Mouse (Mus musculus): Measurements from ENCODE around the gene Plekhh1.
"Not testable (repeated sequence)": the region's sequence is repeated elsewhere in the genome, so short reads cannot be mapped to it uniquely, and the experiment has no call there.

Gene Plekhh1

DNA sequence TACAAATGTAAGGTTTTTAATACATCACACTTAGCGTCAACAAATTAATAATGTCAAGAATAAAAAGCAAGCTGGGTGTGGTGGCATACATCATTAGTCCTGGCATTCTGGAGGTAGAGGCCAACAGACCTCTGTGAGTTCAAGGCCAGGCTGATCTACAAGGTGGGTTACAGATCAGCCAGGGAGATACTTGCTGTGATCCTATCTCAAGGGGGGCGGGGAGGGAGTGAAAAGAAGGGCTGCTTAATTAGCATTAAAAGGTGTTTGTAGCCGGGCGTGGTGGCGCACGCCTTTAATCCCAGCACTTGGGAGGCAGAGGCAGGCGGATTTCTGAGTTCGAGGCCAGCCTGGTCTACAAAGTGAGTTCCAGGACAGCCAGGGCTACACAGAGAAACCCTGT lies 1.4 kb upstream of the Plekhh1 start:
- DNase-seq (ENCODE audit: low spot score in 2 of 2) = not testable (repeated sequence)

DNA sequence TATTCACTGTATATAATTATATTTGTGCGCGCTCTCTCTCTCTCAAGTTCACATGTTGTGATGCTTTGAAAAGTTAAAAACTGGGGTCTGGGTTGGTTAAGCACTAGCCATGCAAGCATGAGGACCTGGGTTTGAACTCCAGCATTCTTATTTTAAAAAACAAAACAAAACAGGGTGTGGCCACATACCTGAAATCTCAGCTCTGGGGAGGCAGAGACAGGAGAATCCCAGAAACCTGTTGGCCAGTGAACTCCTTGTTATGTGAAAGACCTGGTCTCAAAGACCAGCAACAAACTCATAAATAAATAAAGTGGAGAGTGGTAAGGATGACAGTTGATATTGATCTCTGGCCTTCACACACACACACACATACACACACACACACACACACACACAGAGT lies 5.4 kb downstream of the Plekhh1 start:
- no peak for DNase-seq (ENCODE audit: low spot score in 2 of 2)

DNA sequence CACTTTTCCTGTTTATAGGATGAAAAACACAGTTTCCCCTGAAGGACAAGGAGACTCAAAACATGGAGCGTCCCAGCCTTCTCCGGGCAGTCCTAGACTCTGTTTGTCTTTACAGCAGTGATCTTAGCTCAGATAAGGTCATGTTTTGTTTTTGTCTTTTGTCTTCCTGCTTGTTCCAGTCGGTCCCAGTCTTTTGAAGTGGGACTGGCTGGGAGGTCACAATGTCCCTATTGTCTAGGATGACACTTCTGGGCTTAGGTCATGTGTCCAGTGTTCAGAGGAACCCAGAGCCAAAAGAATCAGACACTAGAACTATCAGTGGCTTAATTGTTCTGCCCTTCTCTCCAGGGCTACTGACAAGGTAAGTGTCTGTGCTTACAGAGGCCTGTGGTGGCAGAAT lies 6.4 kb downstream of the Plekhh1 start:
- DNase-seq (ENCODE audit: low spot score in 2 of 2) = no peak

DNA sequence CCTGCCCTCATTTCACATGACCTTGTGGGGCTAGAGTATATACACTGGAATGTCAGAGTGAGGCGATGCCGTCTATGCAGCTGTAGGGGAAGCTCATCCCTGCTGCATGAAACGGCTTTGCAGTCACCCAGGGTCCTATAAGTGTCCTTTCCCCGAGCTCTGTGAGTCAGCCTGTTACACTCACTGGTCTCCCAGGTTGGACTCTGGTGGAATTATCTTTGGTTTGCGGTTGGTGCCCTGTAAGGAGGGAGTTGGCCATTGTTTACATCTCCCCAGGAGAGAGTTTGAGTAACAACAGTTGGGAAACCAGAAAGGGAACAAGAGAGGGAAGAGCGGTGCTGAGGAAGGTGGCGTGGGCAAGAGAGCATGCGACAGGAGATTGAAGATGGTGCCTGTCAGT lies 10.7 kb downstream of the Plekhh1 start:
- DNase-seq (ENCODE audit: low spot score in 2 of 2) = no peak

DNA sequence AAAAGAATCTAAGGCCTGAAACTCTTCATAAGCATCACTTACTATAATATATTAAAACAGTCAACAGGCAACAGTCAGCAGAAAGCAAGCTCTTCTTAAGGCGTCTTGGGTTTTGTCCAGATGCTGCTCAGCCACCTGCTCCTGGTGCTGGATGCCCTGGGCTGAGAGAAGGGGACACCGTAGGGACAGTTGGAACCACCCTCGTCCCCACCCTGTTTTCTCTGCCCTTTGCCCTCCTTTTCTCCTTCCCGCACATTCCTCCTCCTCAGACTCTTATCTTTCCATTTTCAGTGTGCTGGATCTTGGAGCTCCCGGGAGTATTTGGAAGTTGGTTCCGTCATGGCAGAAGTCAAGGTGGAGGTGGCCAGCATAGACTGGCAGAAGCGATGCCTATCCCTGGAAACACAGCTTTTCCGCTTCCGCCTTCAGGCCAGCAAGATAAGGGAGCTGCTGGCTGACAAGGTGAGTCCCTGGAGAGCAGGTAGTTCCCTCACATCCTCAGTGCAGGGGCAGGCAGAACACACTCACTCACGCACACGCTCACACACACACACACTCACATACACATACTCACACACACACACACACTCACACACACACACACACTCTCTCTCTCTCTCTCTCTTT lies 11.4 kb downstream of the Plekhh1 start:
- DNase-seq (ENCODE audit: low spot score in 2 of 2) = no peak

DNA sequence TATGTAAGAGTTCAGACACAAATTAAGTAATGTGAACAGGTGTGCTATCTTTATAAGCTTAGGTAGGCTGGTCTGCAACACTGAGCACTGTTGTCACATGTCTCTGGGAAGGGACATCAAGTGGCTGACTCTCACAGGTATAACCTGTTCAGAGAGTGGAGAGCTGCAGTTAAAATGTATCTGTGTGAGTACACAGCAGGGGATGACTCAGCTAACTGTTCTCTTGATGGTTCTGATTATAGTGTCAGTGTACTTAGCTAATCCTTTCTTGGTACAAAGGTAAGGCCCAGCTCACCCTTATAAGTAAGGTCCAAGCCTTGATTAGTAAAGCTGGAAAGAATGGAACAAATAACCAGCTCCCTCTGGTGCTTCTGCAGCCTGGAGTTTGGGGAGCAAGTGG lies 12.5 kb downstream of the Plekhh1 start:
- no peak for DNase-seq (ENCODE audit: low spot score in 2 of 2)

DNA sequence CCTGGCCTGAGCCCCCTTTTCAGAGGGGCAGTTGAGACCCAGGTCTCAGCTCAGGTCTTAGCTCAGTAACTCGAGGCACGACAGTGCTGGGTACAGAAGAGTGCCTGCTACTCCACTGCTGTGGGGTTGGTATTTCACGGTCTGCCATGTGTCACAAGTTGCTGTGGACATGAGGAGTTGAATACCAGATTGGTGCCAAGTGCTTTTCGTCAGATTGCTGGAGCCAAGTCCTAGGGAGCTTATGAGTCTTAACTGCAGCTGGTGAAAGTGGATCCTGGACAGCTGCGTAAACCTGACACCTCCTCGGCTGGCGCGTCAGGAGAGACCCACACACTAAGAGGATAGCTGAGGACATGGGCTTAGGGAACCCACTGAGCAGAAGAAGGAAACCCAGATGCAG lies 15.7 kb downstream of the Plekhh1 start:
- DNase-seq (ENCODE audit: low spot score in 2 of 2) = no peak

DNA sequence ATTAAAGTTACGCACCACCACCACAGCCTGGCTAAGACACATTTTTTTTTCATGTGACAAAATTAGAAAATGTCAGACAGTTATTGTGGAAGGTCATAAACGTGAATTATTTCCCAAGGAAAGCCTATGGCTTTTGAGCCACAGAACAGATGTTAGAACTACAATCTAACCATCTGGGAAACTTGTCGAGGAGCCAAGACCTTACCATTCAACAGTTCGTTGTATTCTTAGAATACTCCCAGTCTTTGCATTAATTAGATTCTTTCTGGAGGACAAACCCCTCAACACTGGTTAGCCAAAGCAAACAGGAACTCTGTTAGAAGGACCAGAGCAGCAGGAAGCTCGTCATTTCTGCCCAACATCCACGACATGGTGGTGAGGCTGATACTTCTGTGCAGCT lies 17.2 kb downstream of the Plekhh1 start:
- no peak for DNase-seq (ENCODE audit: low spot score in 2 of 2)

- no peak for DNase-seq (ENCODE audit: low spot score in 2 of 2)
Measured at GRCm38 (mm10) chr12:79047203-79047602, 18.2 kb downstream of the Plekhh1 start.

DNA sequence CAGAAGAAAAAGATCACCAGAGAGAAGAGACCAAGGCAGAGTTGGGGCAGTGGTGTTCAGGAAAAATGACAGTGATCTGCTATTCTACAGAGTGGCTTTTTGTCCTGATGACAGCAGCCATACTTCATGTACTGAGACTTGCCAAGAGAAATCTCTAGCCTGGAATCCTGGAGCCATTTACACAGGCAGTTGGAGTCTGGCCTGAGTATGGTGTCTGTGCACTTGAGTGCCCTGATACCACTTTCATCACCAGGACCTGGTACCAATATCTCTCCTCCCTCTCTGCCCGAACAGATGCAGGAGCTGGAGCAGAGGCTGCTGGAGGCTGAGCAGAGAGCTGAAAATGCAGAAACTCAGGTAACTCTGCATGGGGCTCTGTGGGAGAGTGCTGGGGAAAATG lies 19.9 kb downstream of the Plekhh1 start:
- DNase-seq (ENCODE audit: low spot score in 2 of 2) = no peak

GRCm38 (mm10) chr12:79049807-79050206 lies 20.8 kb downstream of the Plekhh1 start:
- no peak for DNase-seq (ENCODE audit: low spot score in 2 of 2)

DNA sequence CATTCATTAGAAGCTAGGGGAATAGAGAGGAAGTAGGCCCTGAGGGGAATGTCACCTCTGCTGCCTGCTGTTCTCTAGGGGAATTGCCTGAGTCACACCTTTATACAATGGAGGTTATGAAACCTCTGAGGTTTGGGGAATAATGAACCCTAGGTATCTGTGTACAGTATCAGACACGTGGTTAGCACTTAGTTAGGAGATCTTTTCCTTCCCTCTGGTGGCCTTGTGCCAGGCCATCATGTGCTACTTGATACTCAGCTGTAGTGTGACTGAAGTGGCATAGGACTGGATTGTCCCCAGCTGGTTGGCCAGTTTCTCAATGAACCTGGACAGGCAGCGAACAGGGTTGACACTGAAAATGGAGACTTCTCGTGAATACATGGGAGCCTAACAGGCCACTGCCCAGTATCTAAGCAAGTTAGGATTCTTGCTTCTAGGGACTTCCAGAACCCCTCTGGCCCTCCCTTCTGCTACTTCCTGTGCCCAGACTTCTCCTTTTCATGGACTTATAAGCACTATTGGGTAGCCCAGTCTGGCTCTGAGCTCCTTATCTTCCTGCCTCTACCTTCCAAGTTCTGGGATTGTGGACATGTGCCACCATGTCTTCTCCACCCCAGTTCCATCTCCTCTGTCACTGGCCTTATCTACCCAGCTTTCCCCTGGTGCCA lies 21.7 kb downstream of the Plekhh1 start:
- no peak for DNase-seq (ENCODE audit: low spot score in 2 of 2)

DNA sequence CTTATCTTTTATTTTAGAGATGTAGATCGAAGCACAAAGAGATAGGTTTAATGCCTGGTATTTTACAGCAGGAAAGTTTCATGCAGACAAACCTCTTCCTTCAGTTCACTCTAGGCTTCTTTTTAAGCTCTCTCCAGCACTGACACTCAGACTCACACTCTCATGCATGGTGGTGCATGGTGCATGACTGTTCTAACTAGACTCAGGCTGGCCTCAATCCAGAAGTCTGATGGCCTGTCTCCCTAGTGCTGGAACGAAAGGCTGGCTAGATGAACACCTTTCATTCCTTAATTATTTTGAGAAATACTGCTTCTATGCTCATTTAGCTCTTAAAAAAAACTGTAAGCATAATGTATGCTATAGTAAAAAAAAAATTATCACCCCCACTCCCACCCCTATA lies 23.1 kb downstream of the Plekhh1 start:
- DNase-seq (ENCODE audit: low spot score in 2 of 2) = no peak

GRCm38 (mm10) chr12:79055276-79055675 lies 26.3 kb downstream of the Plekhh1 start:
- no peak for DNase-seq (ENCODE audit: low spot score in 2 of 2)

DNA sequence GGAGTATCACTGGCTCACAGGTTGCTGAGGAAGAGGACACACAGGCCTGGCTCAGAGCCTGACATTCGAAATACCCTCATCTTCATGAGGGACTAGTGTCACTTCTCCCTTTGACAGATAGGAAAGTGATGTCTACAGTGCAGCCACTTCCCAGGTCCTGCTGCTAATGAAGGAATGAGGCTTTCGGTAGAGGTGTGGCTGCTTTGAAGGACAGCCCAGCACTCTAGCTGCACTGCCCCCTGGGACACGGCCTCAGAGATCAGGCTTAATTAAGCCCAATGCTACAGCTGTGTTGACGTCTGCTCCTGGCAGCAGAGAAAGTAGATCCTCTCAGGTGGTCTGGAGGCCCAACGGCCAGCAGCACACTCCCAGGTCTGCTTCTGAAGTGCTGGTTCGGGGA lies 30.6 kb downstream of the Plekhh1 start:
- no peak for DNase-seq (ENCODE audit: low spot score in 2 of 2)

GRCm38 (mm10) chr12:79060134-79060533 lies 31.2 kb downstream of the Plekhh1 start:
- no peak for DNase-seq (ENCODE audit: low spot score in 2 of 2)

- peak; percentile 70 to 72 for DNase-seq (ENCODE audit: low spot score in 2 of 2)
Measured at GRCm38 (mm10) chr12:79060766-79061652, 32.0 kb downstream of the Plekhh1 start.

GRCm38 (mm10) chr12:79064451-79064850 lies 35.5 kb downstream of the Plekhh1 start:
- DNase-seq (ENCODE audit: low spot score in 2 of 2) = no peak

DNA sequence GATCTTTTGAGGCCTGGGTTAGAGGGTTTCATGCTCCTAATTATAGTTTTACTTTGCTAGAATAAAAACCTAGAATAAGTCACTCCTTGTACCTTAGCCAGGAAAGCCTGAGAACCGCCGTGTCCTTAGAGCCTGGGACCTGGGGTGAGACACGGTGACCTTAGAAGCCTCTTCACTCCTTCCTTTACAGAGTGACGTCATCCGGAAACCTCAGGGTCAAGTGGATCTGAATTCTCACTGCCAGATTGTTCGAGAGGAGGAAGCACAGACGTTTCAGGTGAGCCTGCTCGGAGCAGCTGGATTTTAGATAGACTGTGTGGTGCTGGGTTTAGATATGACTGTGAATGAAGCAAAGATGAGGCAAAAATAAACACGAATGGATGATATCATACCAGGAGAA lies 37.5 kb downstream of the Plekhh1 start:
- DNase-seq (ENCODE audit: low spot score in 2 of 2) = no peak

DNA sequence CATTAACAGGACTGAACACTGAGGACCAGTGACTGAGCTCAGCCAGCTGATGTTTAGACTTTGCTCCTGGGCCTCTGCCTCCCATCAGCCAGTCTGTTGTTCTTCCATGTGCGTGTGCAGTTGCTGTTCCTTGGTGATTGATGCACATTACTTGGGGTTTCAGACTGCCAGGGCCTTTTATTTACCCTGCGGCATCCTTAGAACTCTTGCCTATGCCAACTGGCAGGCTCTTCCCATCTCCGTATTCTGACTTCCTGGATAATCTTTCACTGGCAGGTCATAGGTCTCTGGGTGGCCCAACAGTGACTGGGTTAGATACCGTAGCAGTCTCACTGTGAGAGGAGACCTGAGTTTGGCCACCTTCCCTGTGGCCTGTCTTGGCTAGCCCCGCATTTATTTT lies 38.6 kb downstream of the Plekhh1 start:
- DNase-seq (ENCODE audit: low spot score in 2 of 2) = no peak

DNA sequence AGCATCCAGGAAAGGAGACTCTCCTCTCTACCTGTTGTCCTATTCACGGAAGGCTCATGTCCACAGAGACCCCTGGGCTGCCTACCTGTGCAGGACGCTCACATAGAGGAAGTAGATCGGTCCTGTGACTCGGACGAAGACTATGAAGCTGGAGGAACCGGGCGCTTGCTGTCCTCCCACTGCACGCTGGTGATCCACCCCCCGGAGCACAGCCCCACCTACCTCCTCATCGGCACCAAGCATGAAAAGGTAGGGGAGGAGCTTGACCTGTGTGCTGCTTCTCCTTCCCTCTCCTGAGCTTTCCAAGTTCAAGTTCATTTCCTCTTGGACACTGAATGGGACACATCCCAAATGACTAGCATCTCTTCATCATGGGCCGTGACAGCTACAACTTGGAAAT lies 39.3 kb downstream of the Plekhh1 start:
- DNase-seq (ENCODE audit: low spot score in 2 of 2) = no peak

DNA sequence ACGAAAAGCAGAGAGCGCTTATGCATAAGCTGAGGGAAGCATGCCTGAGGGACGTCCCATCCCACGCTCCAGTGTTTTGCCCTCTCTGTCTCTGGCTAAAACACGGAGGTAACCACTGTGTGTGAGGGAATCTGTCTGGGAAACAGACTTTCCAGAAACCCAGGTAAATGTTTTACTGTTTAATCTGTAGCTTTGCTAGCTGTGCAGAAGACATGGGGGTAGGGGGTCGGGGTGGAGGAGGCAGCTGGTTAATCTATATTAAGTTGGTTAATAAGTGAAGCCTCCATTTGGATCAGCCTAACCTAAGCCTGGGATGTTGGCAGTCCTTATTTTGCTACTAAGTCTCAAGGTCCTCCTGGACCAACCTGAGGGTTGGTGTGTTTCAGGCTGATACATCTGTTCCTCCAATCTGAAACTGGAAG lies 40.2 kb downstream of the Plekhh1 start:
- DNase-seq (ENCODE audit: low spot score in 2 of 2) = no peak

GRCm38 (mm10) chr12:79069916-79070315 lies 41.0 kb downstream of the Plekhh1 start:
- no peak for DNase-seq (ENCODE audit: low spot score in 2 of 2)
